Mouse (Mus musculus): Measurements from ENCODE around the gene Treh. TPM values are rescaled to one million over a fixed set of nuclear protein-coding genes. Genes with fewer than 3 reads are reported as not detected.

The Treh gene
- polyA plus RNA-seq, 1 experiment: 0.02 TPM

GRCm38 (mm10) chr9:44663706-44664105, 9.3 kb upstream of the Treh start:
- Histone ChIP-seq H3K4me2 (ENCODE audit: low read depth) (no peak overlapping the region), H3K27me3 (ENCODE audit: control insufficient read depth, insufficient read depth, insufficient read length) (no peaks in the 10 kb centered on the region), H3K4me3 (no peak overlapping the region)

DNA sequence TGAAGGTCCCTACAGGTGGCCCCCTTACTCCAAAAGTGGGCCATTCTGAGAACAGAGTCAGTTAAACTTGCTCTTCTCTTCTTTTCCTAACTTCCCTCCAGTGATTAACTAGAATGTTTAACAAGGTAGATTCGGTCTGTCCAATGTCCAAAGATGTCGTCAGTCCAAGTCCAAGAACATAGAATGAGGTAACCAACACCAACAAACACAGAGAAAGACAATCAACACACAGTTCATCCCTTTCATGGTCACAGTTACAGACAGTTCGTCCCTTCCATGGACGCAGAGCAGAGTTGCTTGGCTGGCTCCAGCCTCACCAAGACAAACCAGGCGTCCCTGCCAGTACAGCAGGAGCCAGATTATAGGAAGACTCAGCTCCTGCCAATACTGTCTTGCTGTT, 1.6 kb upstream of the Treh start:
- Histone ChIP-seq H3K27me3 (ENCODE audit: control insufficient read depth, insufficient read depth, insufficient read length) (peaks cover 8% of the 10 kb centered on the region), H3ac (ENCODE audit: control insufficient read depth, insufficient read length) (no peak overlapping the region), H3K4me2 (ENCODE audit: low read depth) (no peak overlapping the region), H3K4me3 (no peak overlapping the region), H3K36me3 (ENCODE audit: control insufficient read depth, insufficient read depth) (no peaks in the 10 kb centered on the region), H3K79me2 (ENCODE audit: control insufficient read depth, insufficient read depth) (no peaks in the 10 kb centered on the region)
- TF ChIP-seq CEBPB (IDR thresholded peaks at IDR 0.05; ENCODE audit: insufficient read depth, poor library complexity, severe bottlenecking) (no peak), USF1 (IDR thresholded peaks at IDR 0.05; ENCODE audit: low read depth) (no peak), POLR2AphosphoS2 (IDR thresholded peaks at IDR 0.05; ENCODE audit: insufficient read length, low read depth) (no peak), E2F4 (IDR thresholded peaks at IDR 0.05; ENCODE audit: insufficient read depth) (no peak), MYOG (IDR thresholded peaks at IDR 0.05; ENCODE audit: control insufficient read depth in 1 of 3, insufficient read depth in 1 of 3, insufficient read length in 2 of 3, low read depth in 2 of 3) (no peak), TCF12 (IDR thresholded peaks at IDR 0.05; ENCODE audit: insufficient read depth, poor library complexity, severe bottlenecking) (no peak), MAX (IDR thresholded peaks at IDR 0.05; ENCODE audit: low read depth) (no peak), REST (IDR thresholded peaks at IDR 0.05; ENCODE audit: insufficient read depth, insufficient read length) (no peak), MYOD1 (IDR thresholded peaks at IDR 0.05; ENCODE audit: control insufficient read depth in 1 of 3, insufficient read length in 2 of 3, low read depth in 2 of 3) (no peak), TCF3 (IDR thresholded peaks at IDR 0.05; ENCODE audit: insufficient read length, low read depth) (no peak)

More at GRCm38 (mm10) chr9:44663706-44664105, 9.3 kb upstream of the Treh start:
- H3K36me3 ChIP-seq (ENCODE audit: control insufficient read depth, insufficient read depth): no peaks in the 10 kb centered on the region
- no peak for TF ChIP-seq MYOG (IDR thresholded peaks at IDR 0.05; ENCODE audit: control insufficient read depth in 1 of 3, insufficient read depth in 1 of 3, insufficient read length in 2 of 3, low read depth in 2 of 3)
- no peak for TF ChIP-seq SRF (IDR thresholded peaks at IDR 0.05; ENCODE audit: control insufficient read depth, insufficient read length, low read depth)
- no peak for TF ChIP-seq TCF3 (IDR thresholded peaks at IDR 0.05; ENCODE audit: insufficient read length, low read depth)
- no peak for TF ChIP-seq TCF12 (IDR thresholded peaks at IDR 0.05; ENCODE audit: insufficient read depth, poor library complexity, severe bottlenecking)
- TF ChIP-seq CEBPB (IDR thresholded peaks at IDR 0.05; ENCODE audit: insufficient read depth, poor library complexity, severe bottlenecking): no peak
- TF ChIP-seq POLR2A (IDR thresholded peaks at IDR 0.05; ENCODE audit: insufficient read length, low read depth): no peak
- no peak for TF ChIP-seq E2F4 (IDR thresholded peaks at IDR 0.05; ENCODE audit: insufficient read depth)
- TF ChIP-seq MYOD1 (IDR thresholded peaks at IDR 0.05; ENCODE audit: control insufficient read depth in 1 of 3, insufficient read length in 2 of 3, low read depth in 2 of 3): no peak
- TF ChIP-seq USF1 (IDR thresholded peaks at IDR 0.05; ENCODE audit: low read depth): no peak
- TF ChIP-seq MAX (IDR thresholded peaks at IDR 0.05; ENCODE audit: low read depth): no peak
- TF ChIP-seq POLR2AphosphoS2 (IDR thresholded peaks at IDR 0.05; ENCODE audit: insufficient read length, low read depth): no peak
- no peak for TF ChIP-seq REST (IDR thresholded peaks at IDR 0.05; ENCODE audit: insufficient read depth, insufficient read length)
- H3K79me2 ChIP-seq (ENCODE audit: control insufficient read depth, insufficient read depth): no peaks in the 10 kb centered on the region
- H3ac ChIP-seq (ENCODE audit: control insufficient read depth, insufficient read length): no peak overlapping the region

DNA sequence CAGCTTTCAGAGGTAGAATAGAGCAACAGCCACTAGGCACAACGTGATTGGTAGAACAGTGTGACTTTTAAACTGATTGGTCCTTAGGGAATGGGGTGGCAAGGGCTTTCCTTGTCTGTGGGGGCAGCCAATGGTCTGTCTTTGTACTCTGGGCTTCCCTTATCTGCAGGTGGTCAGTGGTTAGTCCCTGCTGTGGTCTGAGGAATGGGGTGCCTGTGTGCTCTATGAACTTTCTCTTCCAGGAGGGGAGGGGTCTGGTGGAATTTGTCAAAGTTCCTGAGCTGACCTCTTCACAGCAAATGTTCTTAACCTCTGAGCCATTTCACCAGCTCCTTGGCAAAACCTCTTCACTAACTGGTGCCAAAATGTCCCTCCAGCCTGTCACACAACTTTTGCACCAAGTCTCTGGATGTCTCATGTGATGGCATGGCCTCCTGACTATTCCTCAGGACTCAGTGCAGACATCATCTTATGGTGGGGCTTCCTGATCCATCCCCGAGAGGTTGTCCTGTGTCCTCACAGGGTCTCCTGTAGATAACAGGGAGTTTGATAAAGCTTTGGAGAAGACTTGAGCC, 655 bp upstream of the Treh start:
- H3K4me3 ChIP-seq: no peak overlapping the region
- TF ChIP-seq POLR2A (IDR thresholded peaks at IDR 0.05; ENCODE audit: insufficient read length, low read depth): no peak
- no peak for TF ChIP-seq MAX (IDR thresholded peaks at IDR 0.05; ENCODE audit: low read depth)
- TF ChIP-seq POLR2AphosphoS2 (IDR thresholded peaks at IDR 0.05; ENCODE audit: insufficient read length, low read depth): no peak
- TF ChIP-seq SRF (IDR thresholded peaks at IDR 0.05; ENCODE audit: control insufficient read depth, insufficient read length, low read depth): no peak
- no peak for TF ChIP-seq REST (IDR thresholded peaks at IDR 0.05; ENCODE audit: insufficient read depth, insufficient read length)
- no peak for TF ChIP-seq E2F4 (IDR thresholded peaks at IDR 0.05; ENCODE audit: insufficient read depth)
- TF ChIP-seq TCF3 (IDR thresholded peaks at IDR 0.05; ENCODE audit: insufficient read length, low read depth): no peak
- TF ChIP-seq MYOD1 (IDR thresholded peaks at IDR 0.05; ENCODE audit: control insufficient read depth in 1 of 3, insufficient read length in 2 of 3, low read depth in 2 of 3): no peak
- TF ChIP-seq CEBPB (IDR thresholded peaks at IDR 0.05; ENCODE audit: insufficient read depth, poor library complexity, severe bottlenecking): no peak
- no peak for TF ChIP-seq USF1 (IDR thresholded peaks at IDR 0.05; ENCODE audit: low read depth)
- TF ChIP-seq MYOG (IDR thresholded peaks at IDR 0.05; ENCODE audit: control insufficient read depth in 1 of 3, insufficient read depth in 1 of 3, insufficient read length in 2 of 3, low read depth in 2 of 3): no peak
- no peak for TF ChIP-seq TCF12 (IDR thresholded peaks at IDR 0.05; ENCODE audit: insufficient read depth, poor library complexity, severe bottlenecking)
- H3K36me3 ChIP-seq (ENCODE audit: control insufficient read depth, insufficient read depth): no peaks in the 10 kb centered on the region
- H3K4me2 ChIP-seq (ENCODE audit: low read depth): no peak overlapping the region
- no peak overlapping the region for H3ac ChIP-seq (ENCODE audit: control insufficient read depth, insufficient read length)
- peaks cover 8% of the 10 kb centered on the region for H3K27me3 ChIP-seq (ENCODE audit: control insufficient read depth, insufficient read depth, insufficient read length)
- H3K79me2 ChIP-seq (ENCODE audit: control insufficient read depth, insufficient read depth): no peaks in the 10 kb centered on the region

DNA sequence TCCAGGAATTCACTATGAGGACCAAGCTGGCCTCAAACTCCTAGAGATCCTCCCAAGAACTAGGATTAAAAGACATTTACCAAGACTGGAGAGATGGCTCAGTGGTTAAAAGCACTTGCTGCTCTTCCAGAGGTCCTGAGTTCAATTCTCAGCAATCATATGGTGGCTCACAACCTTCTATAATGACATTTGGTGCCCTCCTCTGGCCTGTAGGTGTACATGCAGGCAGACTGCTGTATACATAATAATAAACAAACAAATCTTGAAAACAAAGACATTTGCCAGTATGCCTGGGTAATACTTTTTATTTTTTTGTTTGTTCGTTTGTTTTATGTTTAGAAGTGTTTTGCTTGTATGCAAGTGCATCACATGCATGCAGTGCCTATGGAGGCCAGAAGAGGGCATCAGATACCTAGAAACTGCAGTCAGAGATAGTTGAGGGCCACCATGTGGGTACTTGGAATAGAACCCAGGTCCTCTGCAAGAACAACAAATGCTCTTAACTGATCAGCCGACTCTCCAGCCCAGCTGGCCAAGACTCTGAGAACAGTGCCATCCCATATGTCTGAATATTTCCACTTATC, 5.3 kb downstream of the Treh start:
- Histone ChIP-seq H3K36me3 (ENCODE audit: control insufficient read depth, insufficient read depth) (no peaks in the 10 kb centered on the region), H3K79me2 (ENCODE audit: control insufficient read depth, insufficient read depth) (no peaks in the 10 kb centered on the region), H3K27me3 (ENCODE audit: control insufficient read depth, insufficient read depth, insufficient read length) (no peaks in the 10 kb centered on the region), H3K4me3 (no peak overlapping the region), H3K4me2 (ENCODE audit: low read depth) (no peak overlapping the region), H3ac (ENCODE audit: control insufficient read depth, insufficient read length) (no peak overlapping the region)
- no peak for TF ChIP-seq USF1 (IDR thresholded peaks at IDR 0.05; ENCODE audit: low read depth)
- TF ChIP-seq POLR2A (IDR thresholded peaks at IDR 0.05; ENCODE audit: insufficient read length, low read depth): no peak
- TF ChIP-seq REST (IDR thresholded peaks at IDR 0.05; ENCODE audit: insufficient read depth, insufficient read length): no peak
- no peak for TF ChIP-seq MYOG (IDR thresholded peaks at IDR 0.05; ENCODE audit: control insufficient read depth in 1 of 3, insufficient read depth in 1 of 3, insufficient read length in 2 of 3, low read depth in 2 of 3)
- no peak for TF ChIP-seq TCF12 (IDR thresholded peaks at IDR 0.05; ENCODE audit: insufficient read depth, poor library complexity, severe bottlenecking)
- no peak for TF ChIP-seq MYOD1 (IDR thresholded peaks at IDR 0.05; ENCODE audit: control insufficient read depth in 1 of 3, insufficient read length in 2 of 3, low read depth in 2 of 3)
- no peak for TF ChIP-seq E2F4 (IDR thresholded peaks at IDR 0.05; ENCODE audit: insufficient read depth)
- TF ChIP-seq CEBPB (IDR thresholded peaks at IDR 0.05; ENCODE audit: insufficient read depth, poor library complexity, severe bottlenecking): no peak
- no peak for TF ChIP-seq POLR2AphosphoS2 (IDR thresholded peaks at IDR 0.05; ENCODE audit: insufficient read length, low read depth)

Data from myocyte (in vitro differentiated cells).